Mouse (Mus musculus) liver, postnatal 0 days (tissue): ENCODE data around the gene Dnah7b. TPM values are rescaled to one million over a fixed set of nuclear protein-coding genes. Genes with fewer than 3 reads are reported as not detected.
"Not testable (repeated sequence)": the region's sequence is repeated elsewhere in the genome, so short reads cannot be mapped to it uniquely, and the experiment has no call there.

Experiments
- ATAC-seq: fragments of 200-750 bp; cut with Nextera tagmentation; 2 replicates; pipeline ENCODE4 v1.8.0; 2017; ENCODE audit warnings: mild to moderate bottlenecking, moderate library complexity
- DNase-seq: peaks from one replicate; pipeline ENCODE4 v3.0.0-alpha.2; 2016
- H3K27ac ChIP-seq: fragments of 300-500 bp; sonication (generic); 2 replicates; pipeline ENCODE4 v1.5.1; 2014; ENCODE audit warnings: antibody characterized with exemption, moderate library complexity, mild to moderate bottlenecking, low read depth
- H3K27me3 ChIP-seq: fragments of 300-500 bp; sonication (generic); 2 replicates; pipeline ENCODE4 v1.6.1; 2014; ENCODE audit warnings: low read length, control low read depth, mixed read lengths; ENCODE audit not compliant: insufficient read depth
- H3K36me3 ChIP-seq: fragments of 300-500 bp; sonication (generic); replicated peaks from 2 replicates; pipeline ENCODE4 v1.6.1; 2014; ENCODE audit warnings: mild to moderate bottlenecking, control low read depth, low read length, moderate library complexity, mixed read lengths; ENCODE audit not compliant: insufficient read depth
- H3K4me1 ChIP-seq: fragments of 300-500 bp; sonication (generic); 2 replicates; pipeline ENCODE4 v1.6.1; 2014; ENCODE audit warnings: antibody characterized with exemption, mild to moderate bottlenecking, control low read depth; ENCODE audit not compliant: insufficient read depth
- H3K4me2 ChIP-seq: fragments of 300-500 bp; sonication (generic); 2 replicates; pipeline ENCODE4 v1.6.1; 2014; ENCODE audit warnings: low read depth, mild to moderate bottlenecking, low read length, moderate library complexity, mixed read lengths
- H3K4me3 ChIP-seq: fragments of 300-500 bp; sonication (generic); 2 replicates; pipeline ENCODE4 v1.5.1; 2014; ENCODE audit warnings: low read depth, low read length
- H3K9ac ChIP-seq: fragments of 300-500 bp; sonication (generic); replicated peaks from 2 replicates; pipeline ENCODE4 v1.6.1; 2014; ENCODE audit warnings: mild to moderate bottlenecking, moderate library complexity
- H3K9me3 ChIP-seq: fragments of 300-500 bp; sonication (generic); 2 replicates; pipeline ENCODE4 v1.6.1; 2016; ENCODE audit warnings: mild to moderate bottlenecking, control low read depth, low read length, mixed read lengths
- CTCF ChIP-seq: sonication (generic); IDR thresholded peaks from 2 replicates; pipeline ENCODE4 v1.5.1; 2016; ENCODE audit warnings: antibody characterized with exemption, low read depth
- EP300 ChIP-seq: IDR thresholded peaks from 2 replicates; pipeline ENCODE4 v1.6.1; 2016; ENCODE audit warnings: antibody characterized with exemption, low read depth, mild to moderate bottlenecking
- WGBS: fragments of 180-500 bp; shearing (Covaris S2); extraction: QIAGEN DNeasy Blood & Tissue Kit; methylation state at CpG from one replicate; pipeline ENCODE4 v1.1.7; 2014; ENCODE audit not compliant: insufficient replicate concordance; 5-methylcytosine and 5-hydroxymethylcytosine counted together
- polyA plus RNA-seq: library from polyadenylated mRNA; unstranded; fragments of >200 nt; fragmentation: Nextera tagmentation; extraction: Ambion mirVana; gene quantifications from 2 replicates; pipeline ENCODE4 v1.2.1, GENCODE M21; 2015

The Dnah7b gene
- 0.08 and 0.19 TPM in 2 replicates for polyA plus RNA-seq

DNA sequence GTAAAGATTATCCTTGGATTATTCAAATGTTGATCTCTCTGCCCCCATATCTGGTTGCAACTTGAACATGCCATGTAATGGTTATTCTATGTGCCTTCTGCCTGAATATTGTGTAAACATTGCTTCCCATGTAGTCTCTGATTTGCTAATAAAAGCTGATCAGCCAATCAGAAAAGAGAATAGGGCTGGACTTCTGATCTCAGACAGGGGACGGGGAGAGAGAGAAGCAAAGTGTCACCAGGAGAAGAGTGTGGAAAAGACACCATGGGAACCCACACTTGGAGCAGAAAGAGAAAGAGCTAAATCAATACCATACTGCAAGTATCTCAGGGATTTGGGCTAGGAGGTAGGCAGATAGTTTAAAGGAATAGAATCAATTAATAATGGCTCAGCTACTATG is at the start of gene Dnah7b:
Gene Dnah7b (plus strand): TSS at position 301 of the 400 bp plus-strand sequence.
- Histone ChIP-seq H3K4me1 (no peaks in the 10 kb centered on the region), H3K9ac (peak within 1 kb of the TSS; percentile 58), H3K27me3 (no peaks in the 10 kb centered on the region), H3K9me3 (no peaks in the 10 kb centered on the region), H3K4me3 (peak within 1 kb of the TSS; percentile 42), H3K4me2 (peak within 1 kb of the TSS; percentile 63), H3K36me3 (no peaks in the 10 kb centered on the region), H3K27ac (no peak within 1 kb of the TSS)
- TF ChIP-seq EP300 = no peak
- no peak for TF ChIP-seq CTCF
- ATAC-seq (no peak), DNase-seq (no peak)
- 33% methylated on average over 1 of the region's 1 CpGs for WGBS

DNA sequence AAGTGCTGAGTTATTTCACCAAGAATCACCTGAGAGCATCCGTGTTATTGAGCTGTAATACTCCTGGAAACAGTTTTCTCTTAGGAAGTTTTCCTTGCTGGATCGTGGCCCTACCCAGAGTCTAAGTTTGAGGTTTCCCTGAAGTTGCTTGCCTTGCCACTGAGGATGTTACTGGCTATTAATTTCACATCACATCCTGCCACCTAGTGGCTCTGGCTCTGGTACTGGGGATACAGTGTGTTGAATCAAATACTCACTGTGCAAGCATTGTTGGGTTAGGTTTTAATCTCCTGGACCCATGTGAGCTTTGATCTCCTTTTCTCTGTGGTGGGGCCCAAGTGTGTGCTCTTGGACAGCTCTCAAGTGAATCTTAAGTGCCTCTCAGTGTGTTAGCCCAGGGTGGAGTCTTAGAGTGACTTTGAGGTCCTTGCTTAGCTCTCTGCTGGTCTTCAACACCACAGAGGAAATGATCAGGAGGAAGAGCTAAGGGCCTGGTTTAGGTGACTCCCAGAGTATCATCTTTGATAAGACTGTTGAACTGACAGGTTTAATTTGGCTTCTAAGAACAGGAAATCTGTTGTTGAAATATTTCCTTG is 47.6 kb upstream of the Dnah7b start:
- no peak overlapping the region for H3K9ac ChIP-seq
- H3K36me3 ChIP-seq = no peaks in the 10 kb centered on the region
- H3K4me1 ChIP-seq = no peaks in the 10 kb centered on the region
- H3K27me3 ChIP-seq = no peaks in the 10 kb centered on the region
- no peak overlapping the region for H3K4me3 ChIP-seq
- no peak for TF ChIP-seq EP300
- TF ChIP-seq CTCF = peak; percentile 57
- H3K4me2 ChIP-seq = no peak overlapping the region
- no peak overlapping the region for H3K27ac ChIP-seq
- no peaks in the 10 kb centered on the region for H3K9me3 ChIP-seq
- ATAC-seq (no peak), DNase-seq (peak; percentile 17)
- WGBS = 43% methylated on average over 2 of the region's 2 CpGs

GRCm38 (mm10) chr1:46022262-46022661 is 43.9 kb upstream of the Dnah7b start:
- ATAC-seq = no peak
- no peak for DNase-seq
- H3K4me1 ChIP-seq = no peaks in the 10 kb centered on the region
- no peak overlapping the region for H3K4me3 ChIP-seq
- no peak overlapping the region for H3K4me2 ChIP-seq
- no peak overlapping the region for H3K27ac ChIP-seq
- H3K9me3 ChIP-seq = no peaks in the 10 kb centered on the region
- H3K27me3 ChIP-seq = no peaks in the 10 kb centered on the region
- TF ChIP-seq EP300 (no peak), CTCF (peak; percentile 63)
- no peak overlapping the region for H3K9ac ChIP-seq
- 17% methylated on average over 2 of the region's 2 CpGs for WGBS
- H3K36me3 ChIP-seq = no peaks in the 10 kb centered on the region

DNA sequence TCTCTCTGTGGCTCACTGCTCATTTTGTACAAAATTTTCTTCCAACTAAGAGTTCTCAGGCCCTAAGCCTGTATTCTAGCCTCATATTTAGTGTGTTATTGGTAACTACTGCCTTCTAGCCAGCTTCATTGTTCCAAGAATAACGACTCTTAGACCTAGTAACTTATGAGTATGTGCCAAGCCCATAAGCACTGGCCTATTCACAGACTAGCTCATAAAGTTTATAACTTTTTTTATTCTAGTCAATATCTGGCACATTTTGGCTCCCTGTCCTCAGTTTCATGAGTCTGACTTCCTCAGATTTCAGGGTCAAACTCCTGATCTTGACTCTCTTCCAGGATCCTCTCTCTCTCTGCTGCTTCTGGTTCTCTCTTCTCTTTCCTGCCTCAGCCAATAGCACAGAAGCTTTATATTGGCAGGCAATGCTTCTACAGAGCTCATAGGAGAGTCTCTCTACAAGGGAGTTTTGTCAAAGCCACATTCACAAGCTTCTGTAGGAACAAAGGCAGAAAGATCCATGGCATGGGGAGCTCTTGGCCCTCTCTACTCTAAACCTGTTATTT is 34.0 kb upstream of the Dnah7b start:
- H3K9me3 ChIP-seq = no peaks in the 10 kb centered on the region
- no peaks in the 10 kb centered on the region for H3K27me3 ChIP-seq
- H3K9ac ChIP-seq = no peak overlapping the region
- no peak overlapping the region for H3K4me3 ChIP-seq
- no peaks in the 10 kb centered on the region for H3K36me3 ChIP-seq
- no peak overlapping the region for H3K27ac ChIP-seq
- 66% methylated on average over 1 of the region's 1 CpGs for WGBS
- H3K4me1 ChIP-seq = no peaks in the 10 kb centered on the region
- H3K4me2 ChIP-seq = no peak overlapping the region
- ATAC-seq (no peak), DNase-seq (no peak)
- TF ChIP-seq EP300 (no peak), CTCF (no peak)

DNA sequence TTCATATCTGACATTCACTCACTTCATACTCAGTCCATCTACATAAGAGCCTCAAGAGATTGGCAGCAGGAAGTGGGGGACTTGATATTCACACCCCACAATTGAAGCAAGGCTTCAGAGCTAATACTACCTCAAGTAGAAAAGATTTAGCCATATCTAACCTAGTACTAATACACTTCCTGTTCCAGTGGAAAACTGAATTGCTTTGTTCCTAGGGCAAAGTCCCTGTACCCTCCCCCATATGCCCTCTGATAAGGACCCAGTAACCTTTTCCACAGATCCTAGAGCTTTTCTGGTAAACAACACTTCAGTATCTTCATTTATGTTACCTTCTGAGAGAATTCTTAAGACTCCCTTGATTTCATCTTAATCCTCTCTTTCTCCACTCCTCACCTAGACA is 17.9 kb upstream of the Dnah7b start:
- Histone ChIP-seq H3K36me3 (no peaks in the 10 kb centered on the region), H3K4me3 (no peak overlapping the region), H3K9ac (no peak overlapping the region), H3K4me2 (no peak overlapping the region), H3K27ac (no peak overlapping the region), H3K9me3 (no peaks in the 10 kb centered on the region), H3K27me3 (no peaks in the 10 kb centered on the region), H3K4me1 (no peaks in the 10 kb centered on the region)
- TF ChIP-seq EP300 (no peak), CTCF (no peak)
- peak; percentile 43; the same call in 1 of the 2 replicates for ATAC-seq
- DNase-seq = no peak

GRCm38 (mm10) chr1:46066484-46067251 is 553 bp downstream of the Dnah7b start:
- H3K9me3 ChIP-seq = no peaks in the 10 kb centered on the region
- under 1% methylated on average over 28 of the region's 28 CpGs for WGBS
- peak; percentile 80 for ATAC-seq
- TF ChIP-seq CTCF (peak; percentile 39), EP300 (no peak)
- H3K4me3 ChIP-seq = peak overlapping the region; percentile 42
- no peak overlapping the region for H3K27ac ChIP-seq
- H3K36me3 ChIP-seq = no peaks in the 10 kb centered on the region
- peak; percentile 52 for DNase-seq
- no peaks in the 10 kb centered on the region for H3K27me3 ChIP-seq
- H3K4me2 ChIP-seq = peak overlapping the region; percentile 63
- H3K9ac ChIP-seq = peak overlapping the region; percentile 58
- H3K4me1 ChIP-seq = no peaks in the 10 kb centered on the region

GRCm38 (mm10) chr1:46068787-46069186 is 2.7 kb downstream of the Dnah7b start:
- DNase-seq = not testable (repeated sequence)
- WGBS = 79% methylated on average over 3 of the region's 3 CpGs

More at GRCm38 (mm10) chr1:46068787-46069186, 2.7 kb downstream of the Dnah7b start:
- H3K9ac ChIP-seq, H3K9me3 ChIP-seq, H3K4me1 ChIP-seq, H3K4me2 ChIP-seq, ATAC-seq, H3K27ac ChIP-seq, H3K27me3 ChIP-seq, H3K36me3 ChIP-seq, H3K4me3 ChIP-seq: not testable (repeated sequence)
